Mouse (Mus musculus) E14TG2a.4 (cell line): ENCODE measurements around the gene Camk2d.

Source experiments
- CTCF ChIP-seq: conservative IDR thresholded peaks from 2 replicates; pipeline ENCODE4 v1.5.1; 2014; ENCODE audit warnings: low read length
- NANOG ChIP-seq: IDR thresholded peaks from 2 replicates; pipeline ENCODE4 v1.6.1; 2014; ENCODE audit warnings: borderline replicate concordance, low read length, mixed read lengths

DNA sequence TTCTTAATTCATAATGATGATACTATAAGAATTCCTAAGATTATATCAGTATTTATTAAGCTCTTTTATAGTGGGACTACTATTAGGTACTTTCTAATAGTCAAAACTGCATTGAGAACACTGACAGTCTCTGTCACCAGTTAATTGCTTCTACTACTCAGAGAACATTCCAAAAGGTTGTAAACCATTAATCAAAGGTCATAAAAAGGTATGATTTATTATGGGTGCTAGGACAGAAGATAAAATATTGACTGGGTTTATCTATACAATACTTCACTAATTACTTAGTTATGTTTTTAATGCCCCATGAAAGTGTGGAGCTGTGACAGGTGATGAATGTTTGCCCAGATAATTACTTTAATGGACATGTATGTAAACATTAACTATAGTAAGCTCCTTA, 264.3 kb downstream of the Camk2d start:
- no peak for TF ChIP-seq CTCF
- TF ChIP-seq NANOG: no peak
